Mouse (Mus musculus): Measurements from ENCODE around the gene Mamdc4. TPM values are rescaled to one million over a fixed set of nuclear protein-coding genes. Genes with fewer than 3 reads are reported as not detected.

The Mamdc4 gene
- 1 to 10 TPM in 1 of 2 experiments, under 1 TPM in 1; 0.09 to 1.1 TPM for polyA plus RNA-seq (2012; fragmentation: generic; extraction: Trizol)

GRCm38 (mm10) chr2:25574579-25575431 lies at the start of gene Mamdc4, which contains the start of gene Phpt1:
Mamdc4 (minus strand) TSS chr2:25574845.
Phpt1 (minus strand) TSS chr2:25575224.

GRCm38 (mm10) chr2:25621229-25622200 lies 46.9 kb upstream of the Mamdc4 start, which contains the start of gene Tmem141:
Tmem141 (minus strand) TSS chr2:25622005.

GRCm38 (mm10) chr2:25617578-25617977 lies 42.9 kb upstream of the Mamdc4 start, which contains the start of gene Ccdc183:
Ccdc183 (minus strand) TSS chr2:25617678.

GRCm38 (mm10) chr2:25607761-25608622 lies 33.3 kb upstream of the Mamdc4 start, which contains the start of gene Rabl6:
Rabl6 (minus strand) TSS chr2:25608521.

GRCm38 (mm10) chr2:25581294-25581864 lies 6.7 kb upstream of the Mamdc4 start, which contains the start of gene Ajm1:
Ajm1 (minus strand) TSS chr2:25581757.

GRCm38 (mm10) chr2:25557221-25557963 lies 17.3 kb downstream of the Mamdc4 start, which contains the start of gene Edf1:
Edf1 (plus strand) TSS chr2:25557847.

GRCm38 (mm10) chr2:25546811-25547491 lies 27.7 kb downstream of the Mamdc4 start, which contains the start of gene Traf2:
Traf2 (minus strand) TSS chr2:25546940.

Other genes starting within 250 kb of the Mamdc4 start
- 10 to 100 TPM; 16.1 to 49.7 TPM for gene Man1b1, start 242.5 kb downstream of the Mamdc4 start, polyA plus RNA-seq (2012; fragmentation: generic; extraction: Trizol)
- 10 to 100 TPM; 31.1 to 38.1 TPM for gene Dpp7, start 218.5 kb downstream of the Mamdc4 start, polyA plus RNA-seq (2012; fragmentation: generic; extraction: Trizol)
- gene Uap1l1, start 209.2 kb downstream of the Mamdc4 start, polyA plus RNA-seq (2012; fragmentation: generic; extraction: Trizol) = 100 to 1,000 TPM; 149 to 433 TPM
- gene Sapcd2, start 202.5 kb downstream of the Mamdc4 start, polyA plus RNA-seq (2012; fragmentation: generic; extraction: Trizol) = 10 to 100 TPM; 18.0 to 25.7 TPM
- under 1 TPM in 1 of 2 experiments, not detected in 1; 0.12 TPM for gene Entpd2, start 179.0 kb downstream of the Mamdc4 start, polyA plus RNA-seq (2012; fragmentation: generic; extraction: Trizol)
- 100 to 1,000 TPM; 183 to 212 TPM for gene Npdc1, start 175.5 kb downstream of the Mamdc4 start, polyA plus RNA-seq (2012; fragmentation: generic; extraction: Trizol)
- gene Fut7, start 151.6 kb downstream of the Mamdc4 start, polyA plus RNA-seq (2012; fragmentation: generic; extraction: Trizol) = under 1 TPM; 0.13 to 0.42 TPM
- gene Abca2, start 146.1 kb downstream of the Mamdc4 start, polyA plus RNA-seq (2012; fragmentation: generic; extraction: Trizol) = 10 to 100 TPM in 1 of 2 experiments, 1 to 10 TPM in 1; 4.8 to 13.4 TPM
- under 1 TPM; 0.15 to 0.94 TPM for gene Clic3, start 118.0 kb downstream of the Mamdc4 start, polyA plus RNA-seq (2012; fragmentation: generic; extraction: Trizol)
- 10 to 100 TPM; 25.6 to 61.9 TPM for gene Paxx, start 113.8 kb downstream of the Mamdc4 start, polyA plus RNA-seq (2012; fragmentation: generic; extraction: Trizol)
- gene Ptgds, start 104.8 kb downstream of the Mamdc4 start, polyA plus RNA-seq (2012; fragmentation: generic; extraction: Trizol) = under 1 TPM; 0.07 to 0.30 TPM
- gene Lcn12, start 80.9 kb downstream of the Mamdc4 start, polyA plus RNA-seq (2012; fragmentation: generic; extraction: Trizol) = not detected
- 10 to 100 TPM; 24.9 to 52.5 TPM for gene Fbxw5, start 74.1 kb downstream of the Mamdc4 start, polyA plus RNA-seq (2012; fragmentation: generic; extraction: Trizol)
- gene C8g, start 73.1 kb downstream of the Mamdc4 start, polyA plus RNA-seq (2012; fragmentation: generic; extraction: Trizol) = 1 to 10 TPM in 1 of 2 experiments, under 1 TPM in 1; 0.85 to 9.2 TPM
- 10 to 100 TPM; 29.4 to 32.2 TPM for gene Traf2, start 27.9 kb downstream of the Mamdc4 start, polyA plus RNA-seq (2012; fragmentation: generic; extraction: Trizol)
- 100 to 1,000 TPM; 602 to 888 TPM for gene Edf1, start 17.0 kb downstream of the Mamdc4 start, polyA plus RNA-seq (2012; fragmentation: generic; extraction: Trizol)
- 100 to 1,000 TPM; 104 to 192 TPM for gene Phpt1, start 379 bp upstream of the Mamdc4 start, polyA plus RNA-seq (2012; fragmentation: generic; extraction: Trizol)
- gene Ajm1, start 6.9 kb upstream of the Mamdc4 start, polyA plus RNA-seq (2012; fragmentation: generic; extraction: Trizol) = 1 to 10 TPM in 1 of 2 experiments, under 1 TPM in 1; 0.04 to 1.9 TPM
- 10 to 100 TPM; 38.7 to 57.3 TPM for gene Rabl6, start 33.7 kb upstream of the Mamdc4 start, polyA plus RNA-seq (2012; fragmentation: generic; extraction: Trizol)
- gene Ccdc183, start 42.8 kb upstream of the Mamdc4 start, polyA plus RNA-seq (2012; fragmentation: generic; extraction: Trizol) = 1 to 10 TPM in 1 of 2 experiments, under 1 TPM in 1; 0.82 to 1.3 TPM
- 1 to 10 TPM; 5.8 to 8.5 TPM for gene Tmem141, start 47.2 kb upstream of the Mamdc4 start, polyA plus RNA-seq (2012; fragmentation: generic; extraction: Trizol)
- gene Fcna, start 53.2 kb upstream of the Mamdc4 start, polyA plus RNA-seq (2012; fragmentation: generic; extraction: Trizol) = under 1 TPM; 0.09 to 0.51 TPM
- not detected for gene Lcn8, start 78.3 kb upstream of the Mamdc4 start, polyA plus RNA-seq (2012; fragmentation: generic; extraction: Trizol)
- gene Lcn5, start 83.1 kb upstream of the Mamdc4 start, polyA plus RNA-seq (2012; fragmentation: generic; extraction: Trizol) = not detected
- not detected for gene Lcn6, start 101.9 kb upstream of the Mamdc4 start, polyA plus RNA-seq (2012; fragmentation: generic; extraction: Trizol)
- gene Lcn10, start 107.9 kb upstream of the Mamdc4 start, polyA plus RNA-seq (2012; fragmentation: generic; extraction: Trizol) = not detected
- not detected for gene Obp2a, start 125.2 kb upstream of the Mamdc4 start, polyA plus RNA-seq (2012; fragmentation: generic; extraction: Trizol)
- not detected for gene Bmyc, start 131.9 kb upstream of the Mamdc4 start, polyA plus RNA-seq (2012; fragmentation: generic; extraction: Trizol)
- gene Obp2b, start 162.2 kb upstream of the Mamdc4 start, polyA plus RNA-seq (2012; fragmentation: generic; extraction: Trizol) = not detected
- not detected for gene Lcn3, start 190.7 kb upstream of the Mamdc4 start, polyA plus RNA-seq (2012; fragmentation: generic; extraction: Trizol)
- not detected for gene Lcn11, start 202.2 kb upstream of the Mamdc4 start, polyA plus RNA-seq (2012; fragmentation: generic; extraction: Trizol)
- not detected for gene Gm13539, start 207.4 kb upstream of the Mamdc4 start, polyA plus RNA-seq (2012; fragmentation: generic; extraction: Trizol)
- gene Glt6d1, start 241.0 kb upstream of the Mamdc4 start, polyA plus RNA-seq (2012; fragmentation: generic; extraction: Trizol) = not detected
- gene Lcn9, start 248.3 kb upstream of the Mamdc4 start, polyA plus RNA-seq (2012; fragmentation: generic; extraction: Trizol) = not detected